Mouse (Mus musculus) megakaryocyte-erythroid progenitor cell, adult 5-6 weeks (primary cell): ENCODE results near the gene Il1rl2. TPM values are rescaled to one million over a fixed set of nuclear protein-coding genes. Genes with fewer than 3 reads are reported as not detected.

Source experiments
- ATAC-seq: replicated peaks from 2 replicates; pipeline ENCODE4 v1.8.0; 2016; ENCODE audit warnings: mild to moderate bottlenecking, inconsistent platforms; ENCODE audit not compliant: severe bottlenecking, poor library complexity, low FRiP score, low TSS enrichment
- total RNA-seq, 2 experiments: library from RNA; stranded (forward) in 1 of 2; stranded (reverse) in 1 of 2; fragments of 200-1000, 215-1000 nt in 1 of 2; fragments of >200 nt in 1 of 2; fragmentation: Nextera tagmentation in 1 of 2; gene quantifications; 2 replicates each; pipeline ENCODE4 v1.2.3; 2014 to 2017

The Il1rl2 gene
- total RNA-seq, 2 experiments from 2014 or later = 6.3 TPM

- ATAC-seq = no peak
Measured at GRCm38 (mm10) chr1:40362784-40363183, 38.4 kb downstream of the Il1rl2 start.

GRCm38 (mm10) chr1:40372951-40373350, 48.5 kb downstream of the Il1rl2 start:
- no peak for ATAC-seq

- no peak for ATAC-seq
Measured at GRCm38 (mm10) chr1:40375148-40375547, 50.7 kb downstream of the Il1rl2 start.

GRCm38 (mm10) chr1:40376745-40377144, 52.3 kb downstream of the Il1rl2 start:
- ATAC-seq = no peak

- ATAC-seq = peak; percentile 62; the same call in 1 of the 2 replicates
Measured at GRCm38 (mm10) chr1:40378794-40379193, 54.4 kb downstream of the Il1rl2 start.

- ATAC-seq = peak; percentile 77
Measured at GRCm38 (mm10) chr1:40380111-40380510, 55.7 kb downstream of the Il1rl2 start.

- no peak for ATAC-seq
Measured at GRCm38 (mm10) chr1:40380990-40381389, 56.6 kb downstream of the Il1rl2 start.

- ATAC-seq = no peak
Measured at GRCm38 (mm10) chr1:40382841-40383240, 58.4 kb downstream of the Il1rl2 start.

GRCm38 (mm10) chr1:40384931-40385545, 60.6 kb downstream of the Il1rl2 start:
- ATAC-seq = no peak

- ATAC-seq = no peak
Measured at GRCm38 (mm10) chr1:40391374-40391773, 67.0 kb downstream of the Il1rl2 start.

- ATAC-seq = no peak
Measured at GRCm38 (mm10) chr1:40392535-40392934, 68.1 kb downstream of the Il1rl2 start.

GRCm38 (mm10) chr1:40393214-40393613, 68.8 kb downstream of the Il1rl2 start:
- ATAC-seq = no peak

GRCm38 (mm10) chr1:40399639-40400038, 75.2 kb downstream of the Il1rl2 start:
- ATAC-seq = no peak

GRCm38 (mm10) chr1:40404682-40405081, 80.3 kb downstream of the Il1rl2 start:
- ATAC-seq = no peak

GRCm38 (mm10) chr1:40409882-40410281, 85.5 kb downstream of the Il1rl2 start:
- ATAC-seq = no peak

- ATAC-seq = no peak
Measured at GRCm38 (mm10) chr1:40413039-40413438, 88.6 kb downstream of the Il1rl2 start.

GRCm38 (mm10) chr1:40414276-40414675, 89.9 kb downstream of the Il1rl2 start:
- no peak for ATAC-seq

GRCm38 (mm10) chr1:40414863-40415656, 90.7 kb downstream of the Il1rl2 start:
- ATAC-seq = peak; percentile 71

GRCm38 (mm10) chr1:40417034-40417433, 92.6 kb downstream of the Il1rl2 start:
- no peak for ATAC-seq
